Mouse (Mus musculus) ovary, postnatal 14 days (tissue): ENCODE data around the gene Mup22.
"Not testable (repeated sequence)": the region's sequence is repeated elsewhere in the genome, so short reads cannot be mapped to it uniquely, and the experiment has no call there.

ENCODE experiments used
- DNase-seq: peaks from one replicate; pipeline ENCODE4 v3.0.0; 2022; ENCODE audit warnings: low spot score

Mup22 gene

DNA sequence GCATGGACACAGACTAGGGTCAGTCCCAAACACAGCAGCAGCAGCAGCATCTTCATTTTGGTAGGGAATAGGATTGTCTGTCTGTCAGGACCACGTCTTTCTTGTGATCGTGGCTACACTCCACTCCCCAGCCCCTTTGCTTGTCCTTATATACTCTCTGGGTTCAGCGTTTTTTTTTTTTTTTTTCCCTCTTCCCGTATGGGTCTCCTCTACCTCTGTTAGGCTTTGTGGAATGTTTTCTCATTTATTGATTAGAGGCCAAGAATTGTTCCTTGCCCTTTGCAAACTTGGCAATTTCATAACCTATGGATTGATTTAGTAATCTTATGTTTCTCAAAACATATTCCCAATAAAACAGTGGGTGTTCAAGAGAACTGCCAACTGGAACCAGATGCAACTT, at the start of gene Mup22:
Mup22 (minus strand) TSS at position 101 of the 400 bp plus-strand sequence.
- not testable (repeated sequence) for DNase-seq

DNA sequence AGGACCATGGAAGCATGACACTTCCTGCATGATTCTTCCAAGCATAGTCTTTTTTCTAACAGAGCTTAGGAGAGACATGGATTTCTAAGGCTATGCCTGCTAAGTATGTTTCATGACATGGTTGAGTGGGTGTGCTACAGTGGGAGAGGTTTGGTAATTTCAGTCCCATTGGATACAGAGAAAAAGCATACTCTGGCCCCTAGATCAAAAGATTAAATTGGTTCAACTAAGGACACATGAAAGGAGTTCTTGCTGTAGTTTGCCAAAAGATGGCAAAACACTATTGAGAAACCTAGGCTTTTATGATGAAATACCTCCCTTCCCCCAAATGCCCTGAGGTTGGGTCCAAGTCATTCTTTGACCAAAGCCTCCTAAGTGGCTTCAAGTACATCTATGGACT, 19.6 kb upstream of the Mup22 start:
- DNase-seq: not testable (repeated sequence)
